Mouse (Mus musculus): ENCODE measurements around the gene B3gnt3. TPM values are rescaled to one million over a fixed set of nuclear protein-coding genes. Genes with fewer than 3 reads are reported as not detected.
A peak's percentile ranks its signal among the peaks of the same experiment; 100 is the strongest.

Gene B3gnt3
- polyA plus RNA-seq, 1 experiment from 2014 or later: 10.4 TPM

- Histone ChIP-seq H3K9me3 (no peaks in the 10 kb centered on the region), H3K9ac (no peak overlapping the region), H3K4me3 (replicated peaks) (peak overlapping the region; percentile 20), H3K27ac (no peak overlapping the region), H3K36me3 (no peaks in the 10 kb centered on the region), H3K27me3 (replicated peaks) (peaks cover 100% of the 10 kb centered on the region), H3K4me1 (peaks cover 30% of the 10 kb centered on the region), H3K4me2 (peak overlapping the region; percentile 50)
- ATAC-seq (ENCODE audit: insufficient read depth, low FRiP score, low read depth): peak; percentile 32; the same call in 1 of the 2 replicates
- WGBS: 4% methylated on average over 23 of the region's 23 CpGs
Measured at GRCm38 (mm10) chr8:71686143-71686734, 15.3 kb downstream of the B3gnt3 start.

DNA sequence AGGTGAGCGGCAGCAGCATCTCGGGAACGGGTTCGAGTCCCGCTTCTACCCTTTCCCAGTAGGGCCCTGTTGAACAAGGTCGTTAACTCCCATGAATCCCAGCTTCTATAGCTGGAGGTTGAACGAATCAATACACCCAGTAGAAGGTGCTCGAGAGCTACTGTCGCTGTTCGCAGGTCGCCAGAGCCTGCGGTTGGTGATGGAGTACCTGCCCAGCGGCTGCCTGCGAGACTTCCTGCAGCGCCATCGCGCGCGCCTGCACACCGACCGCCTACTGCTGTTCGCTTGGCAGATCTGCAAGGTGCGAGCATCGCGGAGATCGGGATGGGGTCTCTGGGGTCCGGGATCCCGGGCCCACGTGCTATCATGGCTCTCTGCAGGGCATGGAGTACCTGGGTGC is 16.0 kb downstream of the B3gnt3 start:
- no peaks in the 10 kb centered on the region for H3K9me3 ChIP-seq
- H3K4me2 ChIP-seq: peak overlapping the region; percentile 50
- 11% methylated on average over 29 of the region's 29 CpGs for WGBS
- peak overlapping the region; percentile 20 for H3K4me3 ChIP-seq (replicated peaks)
- no peak overlapping the region for H3K27ac ChIP-seq
- peaks cover 99% of the 10 kb centered on the region for H3K27me3 ChIP-seq (replicated peaks)
- H3K36me3 ChIP-seq: no peaks in the 10 kb centered on the region
- H3K4me1 ChIP-seq: peaks cover 30% of the 10 kb centered on the region
- no peak overlapping the region for H3K9ac ChIP-seq
- no peak for ATAC-seq (ENCODE audit: insufficient read depth, low FRiP score, low read depth)

DNA sequence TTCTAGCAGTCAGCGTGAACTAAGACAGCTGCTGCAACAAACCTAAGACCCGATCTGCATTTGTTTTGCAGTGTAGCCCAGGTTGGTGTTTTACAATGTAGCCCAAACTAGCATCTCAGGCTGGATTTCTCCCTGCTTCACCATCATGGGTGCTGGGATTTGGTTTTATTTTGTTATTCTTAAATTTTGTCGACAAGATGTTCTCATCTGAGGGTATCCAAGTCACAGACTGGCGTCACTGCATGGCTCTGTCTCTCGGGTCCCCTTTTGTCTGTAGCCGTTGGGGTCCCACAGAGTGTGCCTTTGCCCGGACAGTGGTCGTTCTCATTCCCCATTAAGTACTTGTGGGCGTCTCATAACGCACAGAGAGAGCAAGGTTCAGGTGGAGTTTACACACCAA is 16.9 kb downstream of the B3gnt3 start:
- no peak for ATAC-seq (ENCODE audit: insufficient read depth, low FRiP score, low read depth)

GRCm38 (mm10) chr8:71682832-71683231 is 18.8 kb downstream of the B3gnt3 start:
- Histone ChIP-seq H3K36me3 (no peaks in the 10 kb centered on the region), H3K4me2 (no peak overlapping the region), H3K27me3 (replicated peaks) (peaks cover 96% of the 10 kb centered on the region), H3K9me3 (no peaks in the 10 kb centered on the region), H3K27ac (no peak overlapping the region), H3K4me1 (peaks cover 39% of the 10 kb centered on the region), H3K9ac (no peak overlapping the region), H3K4me3 (replicated peaks) (no peak overlapping the region)
- WGBS: 67% methylated on average over 12 of the region's 12 CpGs
- no peak for ATAC-seq (ENCODE audit: insufficient read depth, low FRiP score, low read depth)

More for the DNA sequence above, 16.9 kb downstream of the B3gnt3 start:
- Histone ChIP-seq H3K27me3 (replicated peaks) (peaks cover 98% of the 10 kb centered on the region), H3K4me1 (peaks cover 33% of the 10 kb centered on the region), H3K36me3 (no peaks in the 10 kb centered on the region), H3K9ac (no peak overlapping the region), H3K4me3 (replicated peaks) (no peak overlapping the region), H3K9me3 (no peaks in the 10 kb centered on the region), H3K4me2 (no peak overlapping the region), H3K27ac (no peak overlapping the region)
- 27% methylated on average over 10 of the region's 10 CpGs for WGBS

- Histone ChIP-seq H3K9ac (no peak overlapping the region), H3K4me2 (no peak overlapping the region), H3K4me1 (peaks cover 29% of the 10 kb centered on the region), H3K27ac (no peak overlapping the region), H3K9me3 (no peaks in the 10 kb centered on the region), H3K4me3 (replicated peaks) (no peak overlapping the region), H3K27me3 (replicated peaks) (peaks cover 82% of the 10 kb centered on the region), H3K36me3 (no peaks in the 10 kb centered on the region)
- ATAC-seq (ENCODE audit: insufficient read depth, low FRiP score, low read depth): no peak
- WGBS: 25% methylated on average over 18 of the region's 18 CpGs
Measured at GRCm38 (mm10) chr8:71681369-71681915, 20.1 kb downstream of the B3gnt3 start.

GRCm38 (mm10) chr8:71680471-71680870 is 21.1 kb downstream of the B3gnt3 start:
- Histone ChIP-seq H3K4me3 (replicated peaks) (no peak overlapping the region), H3K4me1 (peaks cover 19% of the 10 kb centered on the region), H3K27ac (no peak overlapping the region), H3K9me3 (no peaks in the 10 kb centered on the region), H3K4me2 (peak overlapping the region; percentile 0; the same call in 1 of the 2 replicates), H3K36me3 (no peaks in the 10 kb centered on the region), H3K27me3 (replicated peaks) (peaks cover 73% of the 10 kb centered on the region), H3K9ac (no peak overlapping the region)
- 21% methylated on average over 21 of the region's 21 CpGs for WGBS
- no peak for ATAC-seq (ENCODE audit: insufficient read depth, low FRiP score, low read depth)

DNA sequence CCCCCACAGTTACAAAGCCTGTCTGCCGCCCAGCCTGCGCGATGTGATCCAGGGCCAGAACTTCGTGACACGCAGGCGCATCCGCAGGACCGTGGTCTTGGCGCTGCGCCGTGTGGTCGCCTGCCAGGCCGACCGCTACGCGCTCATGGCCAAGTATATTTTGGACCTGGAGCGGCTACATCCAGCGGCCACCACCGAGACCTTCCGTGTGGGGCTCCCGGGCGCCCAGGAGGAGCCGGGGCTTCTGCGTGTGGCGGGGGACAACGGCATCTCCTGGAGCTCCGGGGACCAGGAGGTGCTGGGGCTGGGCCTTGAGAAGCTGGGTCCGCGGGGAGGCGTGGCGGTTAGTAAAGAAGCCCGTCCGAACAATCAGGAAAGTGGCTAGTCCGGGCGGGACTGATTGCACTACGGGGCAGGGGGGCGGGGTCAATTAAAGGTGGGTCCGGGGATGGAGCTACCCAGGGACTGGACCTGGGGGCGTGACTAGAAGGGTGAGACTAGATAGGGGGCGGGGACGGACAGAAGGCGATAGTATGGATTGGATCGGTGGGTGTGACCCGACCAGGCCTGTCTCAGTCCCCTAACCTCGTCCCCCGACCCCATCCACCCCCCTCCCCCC is 21.9 kb downstream of the B3gnt3 start:
- H3K4me1 ChIP-seq: peaks cover 14% of the 10 kb centered on the region
- peak overlapping the region; percentile 58 for H3K4me2 ChIP-seq
- WGBS: 12% methylated on average over 46 of the region's 46 CpGs
- ATAC-seq (ENCODE audit: insufficient read depth, low FRiP score, low read depth): peak; percentile 15; the same call in 1 of the 2 replicates
- 0 out of 2 replicates have a peak overlapping the region, but pooled peaks have one; percentile 8 for H3K9ac ChIP-seq
- H3K27ac ChIP-seq: no peak overlapping the region
- peak overlapping the region; percentile 32 for H3K4me3 ChIP-seq (replicated peaks)
- peaks cover 65% of the 10 kb centered on the region for H3K27me3 ChIP-seq (replicated peaks)
- H3K36me3 ChIP-seq: no peaks in the 10 kb centered on the region
- H3K9me3 ChIP-seq: no peaks in the 10 kb centered on the region

DNA sequence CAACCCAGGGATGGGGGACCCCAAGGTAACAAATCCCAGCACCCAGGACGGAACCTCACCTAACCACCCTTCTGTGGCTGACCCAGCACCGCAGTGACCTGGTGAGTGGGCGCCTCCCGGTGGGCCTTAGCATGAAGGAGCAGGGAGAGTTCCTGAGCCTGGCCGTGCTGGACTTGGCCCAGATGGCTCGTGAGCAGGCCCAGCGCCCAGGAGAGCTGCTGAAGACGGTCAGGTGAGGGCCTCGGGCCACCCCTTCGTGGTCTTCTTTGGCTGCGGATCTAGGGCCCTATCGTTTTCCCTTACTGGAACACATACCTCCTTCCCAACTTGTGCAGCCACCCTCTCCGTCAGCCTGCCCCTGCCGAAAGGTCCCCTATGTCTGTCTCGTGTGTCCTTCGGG is 22.5 kb downstream of the B3gnt3 start:
- Histone ChIP-seq H3K27me3 (replicated peaks) (peaks cover 59% of the 10 kb centered on the region), H3K4me1 (peaks cover 14% of the 10 kb centered on the region), H3K9ac (no peak overlapping the region), H3K4me3 (replicated peaks) (peak overlapping the region; percentile 32), H3K9me3 (no peaks in the 10 kb centered on the region), H3K4me2 (peak overlapping the region; percentile 58), H3K36me3 (no peaks in the 10 kb centered on the region), H3K27ac (no peak overlapping the region)
- no peak for ATAC-seq (ENCODE audit: insufficient read depth, low FRiP score, low read depth)
- 36% methylated on average over 16 of the region's 16 CpGs for WGBS

GRCm38 (mm10) chr8:71678216-71678615 is 23.4 kb downstream of the B3gnt3 start:
- Histone ChIP-seq H3K4me1 (peaks cover 14% of the 10 kb centered on the region), H3K36me3 (no peaks in the 10 kb centered on the region), H3K9me3 (no peaks in the 10 kb centered on the region), H3K4me3 (replicated peaks) (no peak overlapping the region), H3K4me2 (no peak overlapping the region), H3K27ac (no peak overlapping the region), H3K27me3 (replicated peaks) (peaks cover 50% of the 10 kb centered on the region), H3K9ac (no peak overlapping the region)
- WGBS: 64% methylated on average over 4 of the region's 4 CpGs
- no peak for ATAC-seq (ENCODE audit: insufficient read depth, low FRiP score, low read depth)

DNA sequence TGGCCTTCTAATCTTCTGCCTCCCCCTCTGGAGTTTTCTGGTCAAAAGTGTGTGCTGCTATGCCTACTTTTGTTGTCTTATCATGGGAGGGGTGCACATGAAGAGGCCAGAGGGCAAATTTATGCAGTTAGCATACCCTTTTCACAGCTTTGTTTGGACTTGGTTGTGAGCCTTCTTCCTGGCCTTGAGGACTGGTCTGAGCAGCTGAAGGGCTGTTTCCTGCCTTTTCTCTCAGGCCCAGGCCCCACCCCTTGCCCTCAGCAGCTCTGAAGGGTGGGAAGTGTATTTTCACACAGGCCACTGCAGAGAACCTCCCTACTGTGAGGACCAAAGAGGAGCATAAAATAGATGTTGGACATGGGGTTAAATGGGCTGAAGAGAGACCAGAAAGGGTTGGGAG is 24.0 kb downstream of the B3gnt3 start:
- Histone ChIP-seq H3K27ac (no peak overlapping the region; the same call in 1 of the 2 replicates), H3K9me3 (no peaks in the 10 kb centered on the region), H3K9ac (no peak overlapping the region), H3K36me3 (no peaks in the 10 kb centered on the region), H3K4me2 (no peak overlapping the region), H3K27me3 (replicated peaks) (peaks cover 44% of the 10 kb centered on the region), H3K4me1 (peaks cover 14% of the 10 kb centered on the region), H3K4me3 (replicated peaks) (no peak overlapping the region)
- no peak for ATAC-seq (ENCODE audit: insufficient read depth, low FRiP score, low read depth)

GRCm38 (mm10) chr8:71676803-71677202 is 24.8 kb downstream of the B3gnt3 start:
- no peak for ATAC-seq (ENCODE audit: insufficient read depth, low FRiP score, low read depth)
- peaks cover 36% of the 10 kb centered on the region for H3K27me3 ChIP-seq (replicated peaks)
- peak overlapping the region; percentile 58; the same call in 1 of the 2 replicates for H3K9ac ChIP-seq
- H3K4me1 ChIP-seq: peaks cover 12% of the 10 kb centered on the region
- H3K4me3 ChIP-seq (replicated peaks): peak overlapping the region; percentile 74
- no peaks in the 10 kb centered on the region for H3K36me3 ChIP-seq
- no peaks in the 10 kb centered on the region for H3K9me3 ChIP-seq
- 57% methylated on average over 9 of the region's 9 CpGs for WGBS
- peak overlapping the region; percentile 92; the same call in 1 of the 2 replicates for H3K27ac ChIP-seq
- peak overlapping the region; percentile 81 for H3K4me2 ChIP-seq

- Histone ChIP-seq H3K9me3 (no peaks in the 10 kb centered on the region), H3K27ac (peak within 1 kb of the TSS; percentile 92), H3K4me1 (peaks cover 13% of the 10 kb centered on the region), H3K4me3 (replicated peaks) (peak within 1 kb of the TSS; percentile 74), H3K9ac (peak within 1 kb of the TSS; percentile 58), H3K36me3 (no peaks in the 10 kb centered on the region), H3K4me2 (peak within 1 kb of the TSS; percentile 81), H3K27me3 (replicated peaks) (peaks cover 30% of the 10 kb centered on the region)
- peak; percentile 36 for ATAC-seq (ENCODE audit: insufficient read depth, low FRiP score, low read depth)
- WGBS: 2% methylated on average over 40 of the region's 40 CpGs
Measured at GRCm38 (mm10) chr8:71676020-71676741, 25.4 kb downstream of the B3gnt3 start, which contains the start of gene Jak3. Gene Jak3, plus strand, starts transcription at chr8:71676296.

All from stomach, embryonic 15.5 days (tissue).